Mouse (Mus musculus) stomach, postnatal 0 days (tissue): ENCODE measurements around the gene Cgas. TPM values are rescaled to one million over a fixed set of nuclear protein-coding genes. Genes with fewer than 3 reads are reported as not detected.

Experiments
- ATAC-seq: fragments of 200-750 bp; cut with Nextera tagmentation; 2 replicates; pipeline ENCODE4 v1.8.0; 2017; ENCODE audit not compliant: low FRiP score, low TSS enrichment
- DNase-seq: peaks from one replicate; pipeline ENCODE4 v3.0.0-alpha.2; 2016; ENCODE audit warnings: low spot score
- H3K27ac ChIP-seq: fragments of 300-500 bp; sonication (generic); replicated peaks from 2 replicates; pipeline ENCODE4 v1.5.1; 2014; ENCODE audit warnings: mild to moderate bottlenecking, control low read depth
- H3K27me3 ChIP-seq: fragments of 300-500 bp; sonication (generic); 2 replicates; pipeline ENCODE4 v1.6.1; 2014; ENCODE audit warnings: low read length; ENCODE audit not compliant: control insufficient read depth, insufficient read depth
- H3K36me3 ChIP-seq: fragments of 300-500 bp; sonication (generic); 2 replicates; pipeline ENCODE4 v1.6.1; 2014; ENCODE audit warnings: low read length, mixed read lengths; ENCODE audit not compliant: control insufficient read depth, insufficient read depth
- H3K4me1 ChIP-seq: fragments of 300-500 bp; sonication (generic); replicated peaks from 2 replicates; pipeline ENCODE4 v1.6.1; 2014; ENCODE audit warnings: antibody characterized with exemption; ENCODE audit not compliant: control insufficient read depth, insufficient read depth
- H3K4me2 ChIP-seq: fragments of 300-500 bp; sonication (generic); replicated peaks from 2 replicates; pipeline ENCODE4 v1.6.1; 2014; ENCODE audit warnings: low read depth, mild to moderate bottlenecking, control low read depth, moderate library complexity
- H3K4me3 ChIP-seq: fragments of 300-500 bp; sonication (generic); 2 replicates; pipeline ENCODE4 v1.5.1; 2014; ENCODE audit warnings: low read depth, low read length, control low read depth
- H3K9ac ChIP-seq: fragments of 300-500 bp; sonication (generic); 2 replicates; pipeline ENCODE4 v1.6.1; 2014; ENCODE audit warnings: mild to moderate bottlenecking, low read length, control low read depth, mixed read lengths
- H3K9me3 ChIP-seq: fragments of 300-500 bp; sonication (generic); 2 replicates; pipeline ENCODE4 v1.6.1; 2016; ENCODE audit warnings: low read length; ENCODE audit not compliant: control insufficient read depth
- CTCF ChIP-seq: IDR thresholded peaks from 2 replicates; pipeline ENCODE4 v1.5.1; 2016; ENCODE audit warnings: antibody characterized with exemption, low read depth, mild to moderate bottlenecking, moderate library complexity
- EP300 ChIP-seq: optimal IDR thresholded peaks from 2 replicates; pipeline ENCODE3; 2016; ENCODE audit warnings: antibody characterized with exemption
- WGBS: fragments of 180-500 bp; shearing (Covaris S2); extraction: QIAGEN DNeasy Blood & Tissue Kit; methylation state at CpG from one replicate; pipeline ENCODE4 v1.1.7; 2014; 5-methylcytosine and 5-hydroxymethylcytosine counted together
- polyA plus RNA-seq: library from polyadenylated mRNA; unstranded; fragments of >200 nt; fragmentation: Nextera tagmentation; extraction: Ambion mirVana; gene quantifications from 2 replicates; pipeline ENCODE4 v1.2.1, GENCODE M21; 2015

The Cgas gene
- polyA plus RNA-seq, 1 experiment from 2014 or later, result 1.6 TPM

DNA sequence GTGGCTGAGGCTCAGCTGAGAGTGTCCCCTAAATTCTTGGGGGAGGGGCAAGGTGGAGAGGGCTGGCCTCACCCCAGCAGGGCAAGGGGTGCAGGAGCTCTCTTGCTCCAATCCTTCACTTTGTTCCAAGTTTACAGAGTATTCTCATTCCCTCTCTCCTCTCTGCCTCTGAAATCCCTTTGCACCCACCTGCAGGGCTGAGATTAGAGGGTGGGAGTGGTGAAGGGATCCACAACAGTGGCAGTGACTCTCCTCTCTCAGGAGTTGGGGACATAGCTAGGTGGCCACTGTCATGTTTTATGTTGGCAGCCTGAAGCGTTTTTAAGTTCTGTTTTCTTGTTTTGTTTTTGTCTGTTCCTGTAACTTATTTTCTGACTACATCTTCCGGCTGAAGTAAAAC lies 13.5 kb downstream of the Cgas start:
- no peak overlapping the region for H3K27ac ChIP-seq
- H3K9ac ChIP-seq, result no peak overlapping the region
- WGBS, result 63% methylated on average over 2 of the region's 2 CpGs
- no peak overlapping the region for H3K4me2 ChIP-seq
- no peak overlapping the region for H3K4me3 ChIP-seq
- DNase-seq (no peak), ATAC-seq (no peak)
- H3K27me3 ChIP-seq, result no peaks in the 10 kb centered on the region
- no peaks in the 10 kb centered on the region for H3K36me3 ChIP-seq
- H3K4me1 ChIP-seq, result no peaks in the 10 kb centered on the region
- H3K9me3 ChIP-seq, result no peaks in the 10 kb centered on the region
- no peak for TF ChIP-seq CTCF

DNA sequence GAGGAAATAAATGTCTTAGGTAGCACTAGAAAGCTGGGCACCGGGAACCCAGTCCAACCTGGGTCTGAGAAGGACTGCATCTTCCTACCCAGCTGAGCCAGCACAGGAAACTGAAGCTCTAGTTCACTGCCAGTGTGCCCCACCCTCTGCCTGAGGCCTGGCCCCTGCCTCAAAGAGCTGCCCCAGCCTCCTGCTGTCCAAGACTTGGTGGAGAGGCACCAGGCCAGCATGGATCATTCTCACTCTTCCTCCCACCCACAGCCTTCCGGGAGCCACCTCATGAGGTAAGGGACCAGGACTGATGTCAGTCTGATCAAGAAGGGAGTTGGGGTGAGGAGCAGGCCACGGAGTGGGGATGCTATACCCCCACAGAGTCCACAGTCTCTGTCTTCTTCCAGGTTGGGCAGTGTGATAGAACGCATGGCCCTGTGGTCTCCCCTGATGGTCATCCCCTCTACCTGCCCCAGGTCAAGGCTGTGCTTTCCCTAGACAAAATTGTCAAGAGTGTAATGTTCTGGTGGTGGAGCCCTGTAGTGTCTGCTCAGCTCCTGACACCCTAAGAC lies 14.1 kb downstream of the Cgas start:
- Histone ChIP-seq H3K9ac (no peak overlapping the region), H3K4me2 (no peak overlapping the region), H3K9me3 (no peaks in the 10 kb centered on the region), H3K27ac (no peak overlapping the region), H3K4me3 (no peak overlapping the region), H3K4me1 (no peaks in the 10 kb centered on the region), H3K27me3 (no peaks in the 10 kb centered on the region), H3K36me3 (no peaks in the 10 kb centered on the region)
- DNase-seq (no peak), ATAC-seq (no peak)
- TF ChIP-seq EP300, result no peak
- TF ChIP-seq CTCF, result no peak
- WGBS, result 73% methylated on average over 4 of the region's 4 CpGs

DNA sequence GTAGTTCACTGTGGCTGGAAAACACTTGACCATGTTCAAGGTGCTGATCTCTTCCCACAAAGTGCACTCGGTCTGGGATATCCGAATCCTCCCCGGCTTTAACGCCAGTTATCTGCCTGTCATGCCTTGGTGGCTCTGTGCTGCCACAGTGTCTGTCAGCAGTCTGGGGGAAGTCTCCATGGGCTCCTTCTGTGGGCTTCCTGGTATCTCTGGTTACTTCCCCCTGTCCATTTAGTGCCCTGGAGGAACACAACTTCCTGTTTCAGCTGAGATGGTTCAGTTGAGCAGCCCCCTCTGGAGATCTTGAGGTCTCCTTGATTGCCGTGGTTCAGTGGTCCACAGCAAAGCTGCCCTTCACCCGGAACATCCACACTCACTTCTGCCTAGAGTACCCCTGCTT lies 14.9 kb downstream of the Cgas start:
- H3K4me3 ChIP-seq, result no peak overlapping the region
- TF ChIP-seq EP300 (no peak), CTCF (no peak)
- H3K4me2 ChIP-seq, result no peak overlapping the region
- no peaks in the 10 kb centered on the region for H3K9me3 ChIP-seq
- H3K27me3 ChIP-seq, result no peaks in the 10 kb centered on the region
- WGBS, result 83% methylated on average over 6 of the region's 6 CpGs
- H3K4me1 ChIP-seq, result no peaks in the 10 kb centered on the region
- ATAC-seq (no peak), DNase-seq (no peak)
- no peaks in the 10 kb centered on the region for H3K36me3 ChIP-seq
- 0 out of 2 replicates have a peak overlapping the region, but pooled peaks have one; percentile 14 for H3K27ac ChIP-seq
- H3K9ac ChIP-seq, result no peak overlapping the region

DNA sequence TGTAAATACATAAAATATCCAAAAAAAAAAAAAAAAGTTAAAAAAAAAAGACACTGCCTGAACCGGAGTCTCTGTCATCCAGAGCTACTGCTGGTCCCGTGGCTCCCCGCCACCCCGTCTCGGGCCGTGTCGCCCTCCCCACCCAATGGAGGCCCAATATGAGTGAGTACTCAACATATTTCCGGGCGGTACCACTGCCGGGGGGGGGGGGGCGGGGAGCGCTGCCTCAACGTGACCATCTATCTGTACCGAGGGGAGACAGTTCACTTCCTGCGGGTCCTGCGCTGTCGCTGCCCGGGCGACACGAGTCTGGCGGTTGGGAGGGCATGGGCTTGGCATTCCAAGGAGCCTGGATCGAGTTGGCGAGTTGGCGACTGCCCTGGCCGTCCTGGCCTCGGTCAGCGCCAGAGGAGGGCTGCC lies 15.7 kb downstream of the Cgas start:
- H3K27me3 ChIP-seq, result no peaks in the 10 kb centered on the region
- no peaks in the 10 kb centered on the region for H3K36me3 ChIP-seq
- H3K9ac ChIP-seq, result no peak overlapping the region

DNA sequence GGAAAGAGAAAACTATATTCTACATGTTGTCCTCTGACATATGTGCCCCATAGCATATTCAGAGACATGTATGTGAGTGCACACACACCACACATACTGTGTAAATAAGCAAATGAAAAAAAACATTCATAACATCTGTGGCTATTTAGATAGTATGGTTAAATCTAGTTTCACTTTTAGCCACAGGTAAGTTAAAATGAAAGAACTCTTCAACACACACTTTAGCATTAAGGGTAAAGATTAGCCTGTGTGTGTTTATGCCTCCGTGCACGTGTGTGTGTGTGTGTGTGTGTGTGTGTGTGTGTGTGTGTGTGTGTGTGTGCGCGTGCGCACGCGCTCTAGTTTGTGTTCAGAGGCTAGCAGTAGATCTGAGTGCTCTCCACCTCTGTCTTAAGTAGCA lies 41.4 kb downstream of the Cgas start:
- Histone ChIP-seq H3K27ac (no peak overlapping the region), H3K36me3 (no peaks in the 10 kb centered on the region), H3K4me2 (no peak overlapping the region), H3K27me3 (no peaks in the 10 kb centered on the region), H3K9ac (no peak overlapping the region), H3K4me1 (no peaks in the 10 kb centered on the region), H3K4me3 (no peak overlapping the region), H3K9me3 (no peaks in the 10 kb centered on the region)
- WGBS, result 88% methylated on average over 7 of the region's 7 CpGs
- no peak for DNase-seq
- ATAC-seq, result no peak
- no peak for TF ChIP-seq CTCF
- TF ChIP-seq EP300, result no peak

More for the DNA sequence above, 15.7 kb downstream of the Cgas start:
- 21% methylated on average over 23 of the region's 27 CpGs for WGBS
- Histone ChIP-seq H3K4me1 (no peaks in the 10 kb centered on the region), H3K4me3 (peak overlapping the region; percentile 25), H3K9me3 (no peaks in the 10 kb centered on the region), H3K4me2 (peak overlapping the region; percentile 51), H3K27ac (no peak overlapping the region)
- no peak for TF ChIP-seq EP300
- no peak for TF ChIP-seq CTCF
- DNase-seq (peak; percentile 23), ATAC-seq (0 out of 2 replicates have a peak, but pooled peaks have one; percentile 21)

DNA sequence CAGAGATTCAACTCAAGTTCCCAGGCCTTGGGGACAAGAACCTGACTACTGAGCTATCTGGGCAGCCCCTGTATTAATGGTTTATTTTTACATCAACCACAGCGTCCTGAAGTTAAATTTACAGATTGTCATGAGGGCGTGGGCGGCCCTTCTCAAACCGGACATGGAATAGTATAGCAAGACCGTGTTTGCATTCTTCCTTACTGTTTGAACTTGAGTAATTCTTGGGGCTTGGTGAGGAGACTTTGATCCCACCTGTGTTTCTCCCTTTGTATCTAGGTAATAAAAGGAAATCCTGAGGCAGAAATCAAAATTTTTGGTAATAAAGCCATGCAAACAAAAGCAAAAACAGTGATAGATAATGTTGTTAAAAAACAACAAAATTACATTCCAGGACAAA lies 42.5 kb downstream of the Cgas start:
- TF ChIP-seq CTCF (no peak), EP300 (no peak)
- no peak for ATAC-seq
- WGBS, result 44% methylated on average over 5 of the region's 5 CpGs

More for the DNA sequence above, 42.5 kb downstream of the Cgas start:
- no peaks in the 10 kb centered on the region for H3K27me3 ChIP-seq
- no peaks in the 10 kb centered on the region for H3K36me3 ChIP-seq
- no peaks in the 10 kb centered on the region for H3K9me3 ChIP-seq
- H3K4me1 ChIP-seq, result 0 out of 2 replicates have a peak, but pooled peaks cover 2% of the 10 kb centered on the region
- DNase-seq, result no peak
- H3K4me2 ChIP-seq, result no peak overlapping the region
- no peak overlapping the region for H3K9ac ChIP-seq
- no peak overlapping the region for H3K4me3 ChIP-seq
- H3K27ac ChIP-seq, result no peak overlapping the region
